Mouse (Mus musculus): ENCODE data around the gene Chl1. TPM values are rescaled to one million over a fixed set of nuclear protein-coding genes. Genes with fewer than 3 reads are reported as not detected.

Chl1 gene
- total RNA-seq (2021), result 100 to 1,000 TPM; 170 to 181 TPM

DNA sequence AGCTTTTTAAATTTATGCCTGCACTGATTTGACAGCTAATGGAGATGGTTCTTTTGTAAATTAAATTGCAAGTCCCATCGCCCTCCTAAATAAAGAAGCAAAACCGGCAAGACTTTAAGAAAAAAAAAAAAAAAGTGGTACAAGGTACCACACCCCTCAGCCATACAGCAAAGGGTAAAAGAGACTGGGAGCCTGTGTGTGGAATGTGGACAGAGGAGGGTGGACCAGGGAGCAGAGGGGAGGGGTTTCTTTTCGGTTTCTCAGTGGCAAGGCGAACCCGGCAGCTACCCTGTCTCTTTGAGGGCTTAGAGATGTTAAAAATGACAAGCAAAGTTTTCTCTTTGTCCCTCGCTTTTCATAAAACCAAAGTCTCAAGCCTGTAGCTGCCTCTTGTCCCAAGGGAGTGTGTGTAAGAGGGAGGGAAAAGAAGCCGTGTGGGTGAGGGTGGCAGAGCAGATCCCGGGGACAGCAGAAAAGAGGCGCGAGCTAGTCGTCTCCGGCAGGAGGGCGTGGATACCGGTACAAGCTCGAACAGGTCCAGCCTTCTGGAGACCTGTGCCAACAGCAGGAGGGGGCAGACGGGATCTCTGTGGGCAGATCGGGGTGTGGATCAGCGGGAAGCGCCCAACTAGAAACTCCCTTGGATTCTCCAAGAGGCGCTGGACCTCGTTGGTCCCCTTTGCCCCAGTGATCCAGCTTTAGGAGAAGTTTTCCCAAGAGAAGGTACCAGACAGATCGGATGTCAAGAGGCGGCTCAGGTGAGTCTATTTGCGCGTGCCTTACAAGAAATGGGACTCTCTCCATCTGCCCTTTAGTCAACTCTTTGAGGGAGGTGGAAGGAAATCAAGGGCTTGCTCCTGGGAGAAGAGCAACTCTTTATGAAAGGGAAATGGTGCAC, at the start of gene Chl1:
Chl1 (plus strand) TSS at position 195 of the 898 bp plus-strand sequence.
- DNase-seq, result peak in 1 of 2 experiments; percentile 45

- no peak for DNase-seq
Observed at GRCm38 (mm10) chr6:103465479-103466080, 44.8 kb upstream of the Chl1 start.

GRCm38 (mm10) chr6:103473316-103473715, 37.1 kb upstream of the Chl1 start:
- DNase-seq, result no peak

GRCm38 (mm10) chr6:103487199-103487598, 23.2 kb upstream of the Chl1 start:
- no peak for DNase-seq

- no peak for DNase-seq
Observed at GRCm38 (mm10) chr6:103498404-103498803, 12.0 kb upstream of the Chl1 start.

DNA sequence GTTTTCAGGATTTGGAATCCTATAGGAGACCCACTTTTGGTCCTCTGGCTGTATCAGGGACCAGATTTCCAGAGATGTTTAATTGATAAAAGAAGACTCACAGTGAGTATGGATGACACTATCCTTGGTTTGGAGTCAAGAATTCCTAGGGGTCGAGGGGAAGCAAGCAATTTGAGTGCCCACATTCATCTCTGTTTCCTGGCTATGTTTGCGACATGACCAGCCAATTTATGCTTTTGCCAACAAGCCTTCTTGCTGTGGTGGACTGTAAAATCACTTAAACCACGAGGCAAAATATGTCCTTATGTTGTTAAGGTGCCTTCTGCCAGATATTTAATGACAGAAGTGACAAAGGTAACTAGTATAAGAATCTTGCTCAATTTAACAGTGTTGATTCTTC, 6.3 kb upstream of the Chl1 start:
- DNase-seq, result no peak

GRCm38 (mm10) chr6:103507751-103508575, 2.4 kb upstream of the Chl1 start:
- DNase-seq, result no peak

GRCm38 (mm10) chr6:103509596-103509995, 790 bp upstream of the Chl1 start:
- no peak for DNase-seq

DNA sequence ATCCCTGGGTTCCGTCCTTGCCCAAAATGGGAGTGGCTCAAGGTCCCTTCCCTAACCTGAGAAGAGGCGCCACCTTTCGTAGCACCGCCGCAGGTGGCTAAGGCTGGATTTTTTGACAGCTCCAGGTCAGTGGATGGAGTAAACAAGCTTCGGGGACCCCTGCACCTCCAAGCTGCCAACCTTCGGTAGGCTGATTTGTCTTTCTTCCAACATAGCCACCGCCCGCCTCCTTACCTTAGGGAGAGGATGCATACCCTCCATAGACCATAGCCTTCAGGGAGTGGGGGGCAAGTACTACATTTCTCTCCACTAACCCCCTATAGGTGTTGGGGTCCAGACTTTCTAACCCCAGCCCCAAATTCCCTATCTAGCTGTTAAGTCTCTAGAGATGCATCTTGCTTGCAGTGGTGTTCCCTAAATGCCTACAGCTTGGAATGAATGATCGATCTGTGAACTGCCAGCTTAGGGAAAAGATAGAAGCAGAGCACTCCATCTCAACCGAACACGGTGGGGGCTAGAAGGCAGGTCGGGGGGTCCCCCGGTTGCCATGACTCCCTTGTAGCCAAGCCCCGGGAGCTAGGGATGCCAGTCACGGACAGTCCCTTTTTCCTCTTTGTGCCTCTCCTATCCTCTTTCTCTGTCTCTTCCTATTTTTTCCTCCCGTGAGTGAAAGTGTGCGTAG, 1.0 kb downstream of the Chl1 start:
- peak in 1 of 2 experiments; percentile 22 for DNase-seq

DNA sequence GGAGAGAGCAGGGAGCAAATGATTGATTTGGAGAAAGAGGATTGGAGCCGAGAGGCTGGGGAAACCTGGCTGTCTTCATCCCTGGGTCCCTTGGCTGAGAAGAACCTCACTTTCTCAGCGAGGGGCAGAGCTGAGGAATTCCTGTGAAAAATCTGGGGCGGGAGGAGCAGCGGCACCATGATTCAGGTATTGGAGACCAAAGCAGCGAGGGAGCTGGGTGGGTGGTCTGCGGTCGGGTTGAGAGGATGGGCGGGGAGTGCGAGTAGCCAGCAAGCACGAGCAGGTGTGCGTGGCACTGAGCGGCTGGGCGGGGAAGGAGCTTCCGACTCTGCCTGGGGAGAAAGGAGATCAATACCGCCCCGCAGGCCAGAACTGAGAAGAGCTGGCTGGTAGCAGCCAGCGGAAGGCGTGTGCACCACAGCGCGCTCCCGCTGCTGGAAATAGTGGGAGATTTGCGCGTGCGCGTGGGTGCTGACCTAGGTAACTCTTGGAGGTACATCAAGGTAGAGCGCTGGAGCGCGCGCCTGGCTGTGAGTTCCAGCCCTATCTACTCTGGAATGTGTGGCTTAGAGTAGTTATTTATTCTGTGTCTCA, 1.7 kb downstream of the Chl1 start:
- peak; percentile 79 to 82 for DNase-seq

DNA sequence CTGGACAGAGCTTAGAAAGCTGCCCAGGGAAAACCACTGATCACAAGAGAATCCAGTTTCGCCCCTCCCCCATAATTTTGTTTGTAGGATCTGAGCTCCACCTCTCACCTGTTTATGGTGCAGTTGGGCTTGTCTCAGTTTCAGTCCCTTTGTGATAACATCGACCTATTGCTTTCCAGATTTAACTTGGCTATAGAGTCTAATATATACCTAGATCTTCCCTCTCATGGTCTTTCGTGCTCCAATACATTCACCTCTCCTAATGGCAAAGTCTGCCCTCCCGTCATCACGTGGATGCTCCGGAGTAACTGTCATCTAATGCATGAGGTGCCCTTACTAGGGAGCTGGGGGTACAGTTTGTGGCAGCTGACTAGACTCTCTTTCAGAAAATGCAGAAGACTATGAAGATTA, 2.5 kb downstream of the Chl1 start:
- DNase-seq, result no peak

GRCm38 (mm10) chr6:103513621-103514241, 3.3 kb downstream of the Chl1 start:
- DNase-seq, result peak in 1 of 2 experiments; percentile 17

GRCm38 (mm10) chr6:103514346-103514745, 4.0 kb downstream of the Chl1 start:
- no peak for DNase-seq

- DNase-seq, result no peak
Observed at GRCm38 (mm10) chr6:103514756-103515155, 4.4 kb downstream of the Chl1 start.

- no peak for DNase-seq
Observed at GRCm38 (mm10) chr6:103519596-103519995, 9.2 kb downstream of the Chl1 start.

- DNase-seq, result no peak
Observed at GRCm38 (mm10) chr6:103525326-103526024, 15.1 kb downstream of the Chl1 start.

DNA sequence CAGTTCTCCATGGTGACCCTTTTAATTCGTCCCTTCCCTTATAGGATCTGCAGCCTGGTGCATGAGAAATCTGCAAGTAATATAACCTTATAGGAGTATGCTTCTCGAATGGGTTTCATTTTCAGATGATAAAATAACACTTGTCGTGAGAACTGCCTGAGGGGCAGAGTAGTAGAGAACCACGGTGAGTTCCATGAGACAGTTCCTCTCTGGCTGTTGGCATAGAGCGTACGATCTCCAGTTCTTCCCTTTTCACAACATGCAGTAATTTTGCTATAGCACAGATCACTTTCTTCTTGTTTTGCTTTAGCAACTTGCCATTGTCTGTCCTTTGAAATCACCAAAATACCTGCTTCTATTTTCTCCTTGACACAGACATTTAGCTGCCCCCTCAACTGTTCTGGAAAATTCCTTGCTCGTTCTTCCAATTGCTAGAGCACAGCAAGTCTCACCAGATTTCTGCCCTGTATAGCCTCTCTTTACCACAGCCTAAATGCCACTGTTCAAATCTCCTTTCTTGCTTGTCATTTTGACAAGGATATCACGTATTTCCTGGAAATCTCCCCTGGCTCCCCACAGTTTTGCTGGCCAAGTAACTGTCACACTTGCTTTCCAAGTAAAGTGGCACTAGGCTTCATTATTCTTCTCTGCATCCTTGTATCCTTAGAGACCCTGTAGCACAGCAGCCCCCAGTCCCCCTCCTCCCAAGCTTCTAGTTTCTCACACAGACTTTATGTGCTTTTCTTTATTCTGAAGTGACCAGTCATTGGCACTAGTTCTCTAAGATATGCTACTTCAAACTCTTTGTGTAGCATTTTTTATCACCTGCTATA, 16.8 kb downstream of the Chl1 start:
- no peak for DNase-seq

DNA sequence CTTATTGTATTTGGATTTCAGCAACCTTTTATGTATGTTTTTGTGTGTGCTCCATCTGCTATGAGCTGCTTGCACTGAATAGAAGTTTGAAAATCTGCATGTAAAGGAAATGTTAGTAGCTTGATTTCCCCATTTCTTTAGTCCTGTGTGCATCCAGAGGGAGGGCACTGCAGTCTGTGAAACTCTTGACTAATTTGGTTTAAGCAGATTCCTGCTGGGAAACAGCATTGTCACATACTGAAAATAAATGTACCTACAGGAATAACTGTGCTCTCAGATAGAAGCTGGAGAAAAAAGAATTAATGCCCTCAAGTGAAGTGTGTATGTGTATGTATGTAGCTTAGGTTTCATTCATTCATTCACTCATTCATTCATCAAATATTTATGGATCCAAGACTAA, 22.7 kb downstream of the Chl1 start:
- DNase-seq, result no peak

DNA sequence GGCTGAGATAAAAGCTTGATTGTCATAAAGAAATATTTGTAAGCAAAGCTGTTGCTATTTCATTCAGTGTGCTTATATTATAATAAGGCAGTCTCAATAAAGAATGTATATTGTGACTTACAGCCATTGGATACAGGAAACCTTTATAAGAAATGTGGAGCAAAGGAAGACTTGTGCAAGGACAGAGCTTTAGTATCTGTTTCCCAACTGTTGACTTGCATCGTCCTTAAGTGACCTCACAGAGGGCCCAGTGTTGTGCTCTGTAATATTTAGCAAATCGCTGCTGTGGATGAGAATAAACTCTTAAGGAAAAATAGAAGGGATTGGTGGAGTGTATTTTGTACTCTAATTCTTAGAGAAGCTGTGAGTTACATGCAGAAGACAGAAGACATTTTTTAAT, 23.6 kb downstream of the Chl1 start:
- DNase-seq, result no peak

DNA sequence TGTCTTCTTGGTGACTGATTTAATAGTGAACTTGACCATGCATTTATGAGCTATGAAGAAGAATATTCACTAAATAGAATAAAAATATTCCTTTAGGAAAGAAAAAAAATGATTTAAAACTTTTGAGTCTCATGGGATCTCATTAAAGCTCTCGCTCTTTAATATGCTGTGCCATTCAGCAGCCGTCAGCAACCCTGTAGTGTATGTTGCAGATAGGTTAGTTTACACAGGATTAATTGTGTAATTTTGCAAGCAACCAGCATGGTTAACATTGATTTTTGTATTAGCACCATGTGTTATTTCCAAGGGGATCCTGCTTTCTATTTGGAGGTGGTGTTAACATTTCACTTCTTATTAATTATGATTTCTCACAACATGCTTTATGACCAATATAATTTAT, 32.2 kb downstream of the Chl1 start:
- DNase-seq, result no peak
